Mouse (Mus musculus) activated CD4-positive, CD25-positive, alpha-beta regulatory T cell, adult 4 months (primary cell): ENCODE measurements around the gene Vwa5a. TPM values are rescaled to one million over a fixed set of nuclear protein-coding genes. Genes with fewer than 3 reads are reported as not detected.

Source experiments
- ATAC-seq: one replicate; pipeline ENCODE4 v1.8.0; 2017
- polyA plus RNA-seq, 2 experiments: library from polyadenylated mRNA; unstranded; fragments of 100-300 nt; shearing (Covaris generic); gene quantifications; one replicate each; pipeline ENCODE4 v1.2.1; 2017

Vwa5a gene
- polyA plus RNA-seq: 10 to 100 TPM; 23.4 to 23.8 TPM

DNA sequence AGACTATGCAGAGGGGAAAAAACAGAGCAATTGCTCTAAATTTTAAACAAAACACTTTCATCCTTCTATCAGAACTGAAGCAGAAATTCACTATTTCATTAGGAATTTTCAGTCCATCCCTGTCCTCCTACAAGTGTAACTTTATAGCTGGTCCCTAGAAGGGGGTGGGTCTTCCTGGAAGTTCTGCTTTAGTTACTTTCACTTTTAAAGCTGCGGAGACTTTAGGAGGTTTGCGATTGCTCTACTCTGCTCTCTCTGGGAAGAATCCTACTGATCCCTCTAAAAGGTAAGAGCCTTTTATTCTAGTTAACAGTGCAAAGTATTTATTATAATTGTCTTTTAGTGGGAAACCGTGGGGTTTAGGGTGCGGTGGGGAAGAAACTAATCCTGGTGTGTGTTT, at the start of gene Vwa5a:
TSS of gene Vwa5a (plus strand) at position 167 of the 400 bp plus-strand sequence.
- ATAC-seq: peak; percentile 77

DNA sequence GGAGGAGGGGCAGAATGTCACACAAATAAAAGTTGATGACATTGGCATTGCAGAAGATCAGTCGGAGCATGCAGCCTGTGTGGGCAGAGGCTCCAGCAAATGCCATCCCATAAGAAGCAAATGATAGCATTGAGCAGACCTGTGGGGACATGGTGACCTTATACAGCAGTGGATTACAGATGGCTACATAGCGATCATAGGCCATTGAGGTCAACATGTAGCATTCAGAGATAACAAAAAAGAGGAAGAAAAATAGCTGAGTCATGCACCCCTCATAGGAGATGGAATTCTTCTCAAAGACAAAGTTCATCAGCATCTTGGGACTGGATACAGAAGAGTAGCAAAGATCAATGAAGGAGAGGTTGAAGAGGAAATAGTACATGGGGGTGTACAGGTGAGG, 45.2 kb upstream of the Vwa5a start:
- no peak for ATAC-seq

DNA sequence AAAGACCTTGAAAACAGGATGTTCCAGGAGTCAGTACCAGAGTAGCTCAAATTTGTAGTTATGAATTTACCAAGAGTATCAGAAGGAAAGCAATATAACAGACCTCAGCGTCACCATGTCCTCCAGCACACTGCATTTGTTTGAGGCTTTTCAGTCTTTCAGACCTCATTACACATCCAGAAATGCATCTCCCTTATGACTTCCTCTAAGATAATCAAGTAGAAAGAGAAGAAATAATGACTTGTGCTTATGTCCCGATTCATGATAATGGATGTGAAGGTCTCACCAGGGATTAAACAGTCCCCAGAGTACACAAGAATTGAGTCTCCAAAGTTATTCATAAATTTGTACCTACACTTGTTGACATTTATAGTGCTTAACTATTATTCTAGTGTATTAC, 43.6 kb upstream of the Vwa5a start, which contains the start of gene Olfr918:
TSS of gene Olfr918 (minus strand) at position 101 of the 400 bp plus-strand sequence.
- no peak for ATAC-seq

DNA sequence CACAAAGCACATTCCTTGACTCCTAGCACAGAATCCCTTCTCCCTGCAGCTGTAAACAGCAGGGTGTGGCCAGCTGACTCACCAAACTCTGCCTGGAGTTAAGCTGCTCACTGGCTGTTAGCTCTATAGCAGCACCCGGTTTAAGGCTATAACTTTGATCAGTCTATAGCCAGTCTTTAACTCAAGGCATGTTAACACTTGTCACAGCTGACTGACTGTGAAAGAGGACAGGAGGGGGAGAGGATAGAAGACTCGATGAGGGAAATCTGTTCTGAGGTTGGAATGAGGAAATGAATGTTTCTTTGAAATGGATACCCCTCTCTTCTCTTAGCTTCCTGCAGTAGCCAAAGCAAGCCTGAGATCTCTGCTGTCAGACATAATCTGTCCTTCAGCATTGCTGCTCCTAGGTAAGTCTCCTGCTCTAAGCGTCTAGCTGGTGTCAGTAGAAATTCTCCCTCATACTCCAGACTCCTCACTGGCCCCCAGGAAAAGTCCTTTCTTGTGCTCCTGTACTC, 916 bp downstream of the Vwa5a start:
- no peak for ATAC-seq

DNA sequence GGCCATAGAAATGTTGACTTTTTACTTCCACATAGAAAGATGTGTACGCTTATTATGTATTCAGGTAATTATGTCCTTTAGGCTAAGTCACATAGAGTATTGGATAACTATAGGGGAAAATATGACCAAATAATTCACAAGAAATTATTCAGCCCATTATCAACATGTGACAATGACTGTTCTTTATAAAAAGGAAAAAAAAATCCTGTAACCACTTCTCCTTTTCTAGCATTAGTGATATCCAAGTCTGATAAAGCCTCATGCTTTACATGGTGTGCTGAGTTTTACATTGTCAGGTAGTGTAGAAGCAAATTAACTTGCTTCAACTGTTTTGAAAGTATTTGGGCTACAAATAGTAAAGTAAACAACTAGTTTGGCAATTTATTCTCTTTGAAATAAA, 6.0 kb downstream of the Vwa5a start:
- no peak for ATAC-seq

DNA sequence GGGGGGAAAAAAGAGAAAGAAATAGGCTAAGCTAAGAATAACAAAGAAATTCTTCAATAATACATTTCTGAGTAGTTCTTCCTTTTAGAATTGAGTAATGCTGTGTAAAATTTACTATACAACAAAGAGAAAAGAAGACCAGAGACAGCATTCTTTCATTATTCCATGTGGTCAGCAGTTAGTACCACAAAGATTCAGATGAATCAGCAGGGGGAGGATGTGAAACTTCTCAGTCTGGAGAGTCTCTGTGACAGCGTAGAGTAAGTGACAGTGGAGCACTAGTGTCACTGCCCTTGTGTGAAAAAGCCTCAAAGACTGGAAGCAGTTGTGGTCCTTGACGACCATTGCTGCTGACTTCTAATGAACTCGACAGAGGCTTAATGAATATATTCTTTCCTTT, 10.2 kb downstream of the Vwa5a start:
- ATAC-seq: peak; percentile 59

DNA sequence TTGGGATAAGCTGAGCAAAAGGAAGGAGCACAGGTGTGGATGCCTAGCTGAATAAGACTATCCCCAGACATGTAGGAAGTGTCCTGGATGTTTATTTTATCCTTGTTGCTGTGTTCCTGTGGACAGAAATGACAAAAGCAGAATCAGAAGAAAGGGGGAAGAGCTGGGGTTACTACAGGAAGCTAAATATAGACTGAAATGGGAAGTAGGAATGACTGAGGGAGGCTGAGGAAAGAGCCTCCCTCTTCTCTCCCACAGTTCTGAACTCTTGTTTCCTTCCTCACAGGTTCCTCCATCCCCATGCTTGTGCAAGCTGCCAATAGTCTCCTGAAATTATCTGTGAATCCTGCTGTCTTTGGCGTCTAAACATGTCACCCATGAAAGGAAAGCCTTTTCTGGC, 23.3 kb downstream of the Vwa5a start:
- no peak for ATAC-seq

DNA sequence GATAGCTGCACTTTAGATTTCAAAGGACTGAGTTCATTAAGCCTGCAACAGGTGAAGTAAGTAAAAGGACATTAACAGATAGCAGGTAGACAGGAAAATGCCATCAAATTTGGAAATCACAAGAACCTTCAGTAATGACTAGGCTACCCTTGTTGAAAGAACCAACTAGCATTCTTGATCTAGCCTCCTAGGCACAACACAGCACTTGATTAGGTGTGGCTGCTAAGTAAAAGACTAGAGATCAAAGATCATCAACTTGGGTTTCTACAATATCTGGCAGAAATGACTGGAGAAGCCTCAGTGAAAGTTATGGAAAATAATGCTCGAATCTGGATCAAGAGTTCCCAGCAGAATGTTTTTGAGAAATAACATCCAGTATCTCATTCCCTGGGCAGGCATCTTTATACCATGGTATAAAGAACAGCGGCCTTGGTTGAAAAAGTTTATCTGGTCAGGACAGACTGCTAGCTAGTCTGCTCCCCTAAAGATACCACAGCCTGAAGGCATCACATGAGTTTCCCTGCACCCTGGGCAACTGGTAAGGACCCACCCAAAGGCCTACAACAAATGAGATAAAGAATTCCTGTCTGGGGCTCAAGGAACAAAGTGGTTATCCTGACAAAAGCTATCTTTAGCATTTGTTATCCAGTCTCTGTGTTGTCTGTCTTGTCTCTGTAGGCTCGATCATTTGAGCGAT, 26.7 kb downstream of the Vwa5a start:
- ATAC-seq: no peak

DNA sequence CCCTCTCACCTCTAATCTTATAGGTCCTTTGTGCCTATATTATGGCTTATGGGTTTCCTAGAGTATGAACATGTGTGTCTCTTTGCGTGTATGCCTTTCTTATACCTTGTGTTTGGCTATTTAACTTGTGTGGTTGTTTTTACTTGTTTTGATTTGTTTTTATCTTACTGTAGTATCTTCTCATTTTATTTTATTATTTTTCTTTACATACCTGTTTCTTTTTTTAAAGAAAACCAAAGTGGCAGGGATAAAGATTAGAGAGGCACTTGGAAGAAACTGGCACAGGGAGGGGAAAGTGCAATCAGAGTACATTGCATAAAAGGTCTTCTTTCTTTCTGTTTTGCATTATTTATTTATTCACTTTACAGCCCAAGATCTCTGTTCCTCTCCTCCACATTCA, 33.9 kb downstream of the Vwa5a start, which contains the start of gene Olfr920:
TSS of gene Olfr920 (plus strand) at position 301 of the 400 bp plus-strand sequence.
- no peak for ATAC-seq

DNA sequence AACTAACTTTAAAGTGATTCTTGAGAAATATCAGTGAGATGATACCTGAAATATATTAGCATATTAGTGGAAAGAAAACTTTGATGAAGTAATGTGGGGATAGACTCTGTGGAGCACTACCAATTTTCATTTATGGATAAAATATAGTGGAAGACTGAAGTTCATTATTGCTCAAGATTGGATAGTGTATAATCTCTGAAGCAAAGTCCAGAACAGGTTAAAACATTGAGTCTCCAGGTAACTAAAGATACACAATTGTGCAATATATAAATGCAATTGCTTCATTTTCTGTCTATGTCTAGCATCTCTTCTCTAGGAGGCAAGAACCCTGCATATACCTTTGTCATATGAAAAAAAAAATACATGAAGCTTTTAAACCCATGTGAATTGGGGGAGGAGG, 54.7 kb downstream of the Vwa5a start, which contains the start of gene Olfr921:
TSS of gene Olfr921 (plus strand) at position 301 of the 400 bp plus-strand sequence.
- no peak for ATAC-seq

DNA sequence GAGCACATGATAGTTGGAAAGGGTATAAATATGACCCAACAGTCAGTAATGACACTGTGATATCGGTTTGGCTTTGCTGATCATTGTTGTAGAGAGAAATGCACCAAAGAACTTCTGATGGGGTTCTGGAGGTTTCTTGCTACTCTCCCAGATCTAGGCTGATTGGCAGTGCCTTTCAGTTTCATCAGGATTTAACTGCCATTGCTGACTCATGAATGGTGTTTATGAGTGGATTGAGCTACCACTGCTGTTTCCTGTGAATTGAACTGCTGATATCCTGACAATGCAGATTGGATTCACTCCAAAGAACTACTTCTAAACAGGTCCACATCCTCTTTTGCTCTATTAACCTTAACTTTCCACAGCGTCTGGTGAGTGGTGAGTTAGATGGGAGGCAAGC, 74.6 kb downstream of the Vwa5a start:
- ATAC-seq: no peak

Other genes starting within 250 kb of the Vwa5a start
- gene Olfr905, start 247.2 kb upstream of the Vwa5a start, polyA plus RNA-seq: not detected
- not detected for gene Olfr906, start 231.2 kb upstream of the Vwa5a start, polyA plus RNA-seq
- gene Olfr907, start 222.5 kb upstream of the Vwa5a start, polyA plus RNA-seq: not detected
- under 1 TPM in 1 of 2 experiments, not detected in 1; 0.48 TPM for gene Olfr911-ps1, start 196.7 kb upstream of the Vwa5a start, polyA plus RNA-seq
- not detected for gene Olfr910, start 180.4 kb upstream of the Vwa5a start, polyA plus RNA-seq
- gene Olfr912, start 138.1 kb upstream of the Vwa5a start, polyA plus RNA-seq: under 1 TPM in 1 of 2 experiments, not detected in 1; 0.08 TPM
- gene Olfr913, start 125.5 kb upstream of the Vwa5a start, polyA plus RNA-seq: not detected
- gene Olfr914, start 113.2 kb upstream of the Vwa5a start, polyA plus RNA-seq: not detected
- gene Olfr916, start 58.4 kb upstream of the Vwa5a start, polyA plus RNA-seq: not detected
- not detected for gene Olfr917, start 52.4 kb upstream of the Vwa5a start, polyA plus RNA-seq
- gene Olfr918, start 43.7 kb upstream of the Vwa5a start, polyA plus RNA-seq: under 1 TPM in 1 of 2 experiments, not detected in 1; 0.09 TPM
- not detected for gene Olfr919, start 14.6 kb upstream of the Vwa5a start, polyA plus RNA-seq
- under 1 TPM; 0.08 to 0.62 TPM for gene Olfr920, start 34.0 kb downstream of the Vwa5a start, polyA plus RNA-seq
- not detected for gene Olfr921, start 54.8 kb downstream of the Vwa5a start, polyA plus RNA-seq
- gene Olfr922, start 96.3 kb downstream of the Vwa5a start, polyA plus RNA-seq: not detected
- gene Olfr923, start 108.3 kb downstream of the Vwa5a start, polyA plus RNA-seq: not detected
- not detected for gene Olfr924, start 126.2 kb downstream of the Vwa5a start, polyA plus RNA-seq
- gene Olfr26, start 136.8 kb downstream of the Vwa5a start, polyA plus RNA-seq: not detected
- not detected for gene Olfr926, start 158.9 kb downstream of the Vwa5a start, polyA plus RNA-seq
- gene Olfr930, start 211.5 kb downstream of the Vwa5a start, polyA plus RNA-seq: not detected